Comparison of ENCODE assay signal across 11 mouse cellular contexts in genomic region chr9:64016092-64016491, GRCm38 (mm10). TPM values are rescaled to one million over a fixed set of nuclear protein-coding genes. Genes with fewer than 3 reads are reported as not detected.
A peak's percentile ranks its signal among the peaks of the same experiment; 100 is the strongest.
DNase-seq lines count a peak whose midpoint lies in the region; ATAC-seq and TF ChIP-seq lines count a peak whose summit lies in the region.
"Had no signal": no experiment of that assay in that cellular context is flagged by ENCODE, and none has a peak within 500 bp of the region (broad histone marks: within the 10 kb centered on the region; RNA-seq: fewer than 3 reads in every experiment).

No protein-coding gene starts in this region.

- 0 out of 2 replicates have a peak overlapping the region, but pooled peaks have one; percentile 88 for H3K9ac ChIP-seq in heart, postnatal 0 days (replicated peaks; ENCODE audit: low read depth, low read length)
- no peak overlapping the region; the same call in 1 of the 2 replicates for H3K9ac ChIP-seq in neural tube, embryonic 11.5 days (ENCODE audit: low read length)
- no peak overlapping the region for H3K9ac ChIP-seq in limb, embryonic 12.5 days (replicated peaks)
- no peak overlapping the region for H3K9ac ChIP-seq in stomach, postnatal 0 days (ENCODE audit: low read length)

- peaks cover 19% of the 10 kb centered on the region; the same call in 1 of the 2 replicates for H3K4me1 ChIP-seq in heart, postnatal 0 days (ENCODE audit: control insufficient read depth, insufficient read depth)
- peaks cover 36% of the 10 kb centered on the region for H3K4me1 ChIP-seq in neural tube, embryonic 11.5 days (ENCODE audit: control insufficient read depth, insufficient read depth, low read length)
- H3K4me1 ChIP-seq in limb, embryonic 12.5 days (replicated peaks), result peaks cover 55% of the 10 kb centered on the region
- H3K4me1 ChIP-seq in stomach, postnatal 0 days (replicated peaks; ENCODE audit: control insufficient read depth, insufficient read depth), result no peaks in the 10 kb centered on the region; the same call in none of the 2 replicates

- 44% methylated on average over 7 of the region's 7 CpGs for WGBS in heart, postnatal 0 days
- 42% methylated on average over 7 of the region's 7 CpGs for WGBS in neural tube, embryonic 11.5 days
- WGBS in limb, embryonic 12.5 days, result 65% methylated on average over 7 of the region's 7 CpGs
- WGBS in stomach, postnatal 0 days, result 44% methylated on average over 7 of the region's 7 CpGs

- intact Hi-C loops in heart, postnatal 10 days (cut with DNase I), result loop anchor here (2.0 kb wide), 1 partner anchor 23 kb away; no protein-coding TSS in a partner anchor

- H3K27me3 ChIP-seq in heart, postnatal 0 days (ENCODE audit: control insufficient read depth, insufficient read depth, low read length), result no peaks in the 10 kb centered on the region
- 0 out of 2 replicates have a peak, but pooled peaks cover 2% of the 10 kb centered on the region for H3K27me3 ChIP-seq in neural tube, embryonic 11.5 days (ENCODE audit: control insufficient read depth, insufficient read depth, low read length)
- no peaks in the 10 kb centered on the region for H3K27me3 ChIP-seq in limb, embryonic 12.5 days
- H3K27me3 ChIP-seq in stomach, postnatal 0 days (ENCODE audit: control insufficient read depth, insufficient read depth, low read length), result no peaks in the 10 kb centered on the region
- H3K27me3 ChIP-seq: limb, embryonic 15.5 days had no signal

- 0 out of 2 replicates have a peak overlapping the region, but pooled peaks have one; percentile 72 for H3K4me3 ChIP-seq in heart, postnatal 0 days (ENCODE audit: low read depth, low read length)
- H3K4me3 ChIP-seq in neural tube, embryonic 11.5 days (ENCODE audit: low read depth, low read length), result no peak overlapping the region
- H3K4me3 ChIP-seq in limb, embryonic 12.5 days (replicated peaks), result 0 out of 2 replicates have a peak overlapping the region, but pooled peaks have one; percentile 96
- no peak overlapping the region for H3K4me3 ChIP-seq in stomach, postnatal 0 days (ENCODE audit: low read depth, low read length)

- H3K27ac ChIP-seq in heart, postnatal 0 days (ENCODE audit: low read depth), result peak overlapping the region; percentile 91
- no peak overlapping the region for H3K27ac ChIP-seq in neural tube, embryonic 11.5 days (ENCODE audit: low read depth, low read length)
- peak overlapping the region; percentile 68; the same call in 1 of the 2 replicates for H3K27ac ChIP-seq in limb, embryonic 12.5 days
- H3K27ac ChIP-seq in stomach, postnatal 0 days (replicated peaks), result peak overlapping the region; percentile 97; the same call in 1 of the 2 replicates

- peaks cover 32% of the 10 kb centered on the region for H3K36me3 ChIP-seq in heart, postnatal 0 days (replicated peaks; ENCODE audit: control insufficient read depth, insufficient read depth, low read length)
- H3K36me3 ChIP-seq in neural tube, embryonic 11.5 days (ENCODE audit: control insufficient read depth, insufficient read depth, low read length), result peaks cover 16% of the 10 kb centered on the region
- H3K36me3 ChIP-seq in limb, embryonic 12.5 days, result peaks cover 45% of the 10 kb centered on the region
- H3K36me3 ChIP-seq in stomach, postnatal 0 days (ENCODE audit: control insufficient read depth, insufficient read depth, low read length), result peaks cover 9% of the 10 kb centered on the region

- no peak for TF ChIP-seq CTCF in heart, postnatal 0 days (IDR thresholded peaks at IDR 0.05; ENCODE audit: low read depth)
- no peak for TF ChIP-seq CTCF in stomach, postnatal 0 days (IDR thresholded peaks at IDR 0.05; ENCODE audit: low read depth)

- peaks cover 7% of the 10 kb centered on the region; the same call in 1 of the 2 replicates for H3K9me3 ChIP-seq in heart, postnatal 0 days (replicated peaks; ENCODE audit: control insufficient read depth, low read length)
- H3K9me3 ChIP-seq in neural tube, embryonic 11.5 days (ENCODE audit: control insufficient read depth, low read length), result 0 out of 2 replicates have a peak, but pooled peaks cover 5% of the 10 kb centered on the region
- H3K9me3 ChIP-seq in limb, embryonic 12.5 days, result peaks cover 11% of the 10 kb centered on the region
- no peaks in the 10 kb centered on the region for H3K9me3 ChIP-seq in stomach, postnatal 0 days (ENCODE audit: control insufficient read depth, low read length)

- no peak for TF ChIP-seq EP300 in heart, postnatal 0 days (IDR thresholded peaks at IDR 0.05; ENCODE audit: low read depth)
- TF ChIP-seq EP300 in stomach, postnatal 0 days (optimal IDR thresholded peaks at IDR 0.05), result no peak

- H3K4me2 ChIP-seq in heart, postnatal 0 days (ENCODE audit: low read depth, low read length), result peak overlapping the region; percentile 87
- H3K4me2 ChIP-seq in neural tube, embryonic 11.5 days (ENCODE audit: low read depth), result peak overlapping the region; percentile 95; the same call in 1 of the 2 replicates
- H3K4me2 ChIP-seq in limb, embryonic 12.5 days, result peak overlapping the region; percentile 96
- H3K4me2 ChIP-seq in stomach, postnatal 0 days (replicated peaks; ENCODE audit: low read depth), result peak overlapping the region; percentile 97; the same call in 1 of the 2 replicates

- no peak for ATAC-seq in heart, postnatal 0 days (ENCODE audit: insufficient read depth, low read depth)
- ATAC-seq in neural tube, embryonic 11.5 days (ENCODE audit: insufficient read depth, low FRiP score, low TSS enrichment), result no peak
- no peak for ATAC-seq in limb, embryonic 12.5 days (ENCODE audit: insufficient number of reproducible peaks, insufficient read depth, low FRiP score, low TSS enrichment, low read depth)
- ATAC-seq in stomach, postnatal 0 days (ENCODE audit: low FRiP score, low TSS enrichment), result no peak
- no peak for ATAC-seq in megakaryocyte-erythroid progenitor cell, adult 5-6 weeks (replicated peaks; ENCODE audit: low FRiP score, low TSS enrichment, poor library complexity, severe bottlenecking)
- ATAC-seq: activated CD4-positive, CD25-positive, alpha-beta regulatory T cell, adult 4 months had no signal

- no peak for DNase-seq in heart, postnatal 0 days (ENCODE audit: low spot score)
- DNase-seq in heart, postnatal 10 days, result no peak
- no peak for DNase-seq in neural tube, embryonic 11.5 days (ENCODE audit: low spot score)
- DNase-seq in neural tube, embryonic 10.5 days (ENCODE audit: extremely low spot score, low spot score), result no peak
- no peak for DNase-seq in stomach, postnatal 0 days (ENCODE audit: low spot score)
- DNase-seq in gastrocnemius, postnatal 25 days, result no peak
- DNase-seq: kidney, postnatal 14 days had no signal

RNA-seq across cellular contexts. Expression of gene Smad6, which starts 5.8 kb away (rescaled TPM):
- total RNA-seq in heart, postnatal 0 days (2014; rRNA removed; ENCODE audit: low replicate concordance), result 68.4 and 93.1 TPM in 2 replicates
- 5.6 and 6.7 TPM in 2 replicates for polyA plus RNA-seq in heart, postnatal 0 days (2015; fragmentation: Nextera tagmentation; extraction: Ambion mirVana)
- total RNA-seq in heart, postnatal 10 days (2021), result 10 to 100 TPM; 16.1 to 19.4 TPM
- 6.8 and 7.7 TPM in 2 replicates for polyA plus RNA-seq in neural tube, embryonic 11.5 days (2014; fragmentation: Nextera tagmentation; extraction: Ambion mirVana)
- 23.5 and 23.9 TPM in 2 replicates for polyA plus RNA-seq in limb, embryonic 12.5 days (2016; fragmentation: Nextera tagmentation; extraction: Ambion mirVana)
- 6.0 and 7.3 TPM in 2 replicates for polyA plus RNA-seq in stomach, postnatal 0 days (2015; fragmentation: Nextera tagmentation; extraction: Ambion mirVana)
- not detected in 2 replicates for total RNA-seq in megakaryocyte-erythroid progenitor cell, adult 5-6 weeks (2014; fragmentation: Nextera tagmentation)
- 0.88 and 1.1 TPM in 2 replicates for total RNA-seq in megakaryocyte-erythroid progenitor cell, adult 5-6 weeks (2017)
- total RNA-seq in gastrocnemius, postnatal 25 days (2021), result 1 to 10 TPM; 2.8 to 5.2 TPM
- polyA plus RNA-seq: activated CD4-positive, CD25-positive, alpha-beta regulatory T cell, adult 4 months had no signal

Comparison
In these comparisons a context has a peak if more than half of its experiments do, and no peak if none do; other contexts are left out.
1. H3K4me3 ChIP-seq: peak in heart, postnatal 0 days (single experiment) and limb, embryonic 12.5 days (single experiment); none in neural tube, embryonic 11.5 days (single experiment) and stomach, postnatal 0 days (single experiment).
2. Peak in every context shown above with its lines, with median percentiles within 50 percentile points of each other: H3K4me2 ChIP-seq.